Mouse (Mus musculus) B cell, adult 2 months (primary cell): Measurements from ENCODE around the gene Cenpu.

ENCODE experiments used
- DNase-seq, 2 experiments: peaks; one replicate each; pipeline ENCODE4 v3.0.0; 2022

Cenpu gene

GRCm38 (mm10) chr8:46551615-46552440 is at the start of gene Cenpu:
TSS of gene Cenpu (plus strand) at chr8:46552028.
- DNase-seq, result peak; percentile 99

DNA sequence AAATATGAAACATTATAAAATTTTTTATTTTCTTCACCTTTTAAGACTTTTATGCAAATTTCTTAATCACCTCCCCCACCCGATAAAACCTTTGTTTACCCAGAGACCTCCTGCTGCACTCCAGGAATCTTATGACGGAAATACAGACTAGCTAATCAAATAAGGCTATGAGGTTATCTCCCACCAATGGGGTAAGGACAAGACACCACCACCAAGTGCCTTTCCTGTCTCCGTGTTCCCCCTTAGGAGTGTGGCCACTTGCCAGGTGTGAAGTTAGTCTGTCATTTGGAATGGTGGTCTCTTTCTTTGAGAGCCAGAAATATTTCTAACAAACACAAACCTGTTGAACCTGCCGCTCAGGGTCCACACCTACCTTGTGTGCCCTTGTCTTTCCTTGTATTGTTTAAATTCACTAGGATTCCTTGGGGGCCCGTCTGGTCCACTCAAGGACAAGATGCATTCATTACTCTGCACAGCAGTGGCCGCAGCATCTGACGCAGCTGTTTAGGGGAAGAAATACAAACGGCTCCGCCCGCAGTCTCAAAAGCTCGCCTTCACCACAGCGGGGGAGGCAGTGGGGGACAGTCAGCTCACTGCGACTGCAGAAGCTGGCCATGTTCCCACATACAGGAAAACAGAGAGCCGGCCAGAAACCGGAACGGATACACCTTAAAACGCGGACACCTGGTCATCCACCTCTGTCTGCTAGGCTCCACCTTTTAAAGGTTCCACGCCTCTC is 49.3 kb upstream of the Cenpu start:
- DNase-seq, result no peak

GRCm38 (mm10) chr8:46503072-46503695 is 48.6 kb upstream of the Cenpu start:
- DNase-seq, result no peak

GRCm38 (mm10) chr8:46504196-46504595 is 47.6 kb upstream of the Cenpu start:
- no peak for DNase-seq

GRCm38 (mm10) chr8:46508488-46509395 is 43.1 kb upstream of the Cenpu start:
- peak; percentile 28 to 31 for DNase-seq

DNA sequence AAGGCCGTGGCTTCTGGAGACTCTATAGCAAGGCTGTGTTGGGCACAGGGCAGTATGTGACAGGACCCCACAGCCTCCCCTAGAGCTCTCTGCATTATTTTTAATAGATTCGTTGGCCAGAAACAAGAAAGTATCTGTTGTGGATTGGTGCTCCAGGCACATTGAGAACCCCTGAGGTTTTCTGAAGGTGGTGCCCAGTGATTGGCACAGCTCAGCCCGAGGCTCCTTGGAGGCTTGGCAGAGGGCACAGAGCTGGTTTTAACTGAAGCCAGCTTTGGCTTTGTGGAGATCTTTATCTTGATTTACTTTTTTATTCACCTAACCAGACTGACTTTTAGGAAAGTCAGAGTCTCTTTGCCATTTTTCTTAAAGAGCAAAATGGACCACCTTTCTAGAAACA is 42.4 kb upstream of the Cenpu start:
- no peak for DNase-seq

GRCm38 (mm10) chr8:46511336-46511735 is 40.5 kb upstream of the Cenpu start:
- peak; percentile 35 to 45 for DNase-seq

GRCm38 (mm10) chr8:46512538-46512937 is 39.3 kb upstream of the Cenpu start:
- no peak for DNase-seq

DNA sequence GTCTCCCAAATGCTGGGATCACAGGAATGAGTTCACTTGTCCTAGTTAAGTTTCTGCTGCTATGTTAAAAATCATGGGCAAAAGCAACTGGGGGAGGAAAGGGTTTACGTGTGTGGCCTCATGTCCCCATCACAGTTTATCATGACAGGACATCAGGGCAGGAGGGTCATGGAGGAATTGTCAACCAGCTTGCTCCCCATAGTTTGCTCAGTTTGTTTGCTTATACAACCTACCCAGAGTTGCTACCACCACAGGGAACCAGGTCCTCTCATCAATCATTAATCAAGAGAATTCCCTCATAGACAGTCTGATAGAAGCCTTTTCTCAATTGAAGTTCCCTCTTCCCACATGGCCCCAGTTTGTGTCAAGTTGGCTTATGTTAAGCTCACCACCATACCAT is 37.8 kb upstream of the Cenpu start:
- DNase-seq, result no peak

DNA sequence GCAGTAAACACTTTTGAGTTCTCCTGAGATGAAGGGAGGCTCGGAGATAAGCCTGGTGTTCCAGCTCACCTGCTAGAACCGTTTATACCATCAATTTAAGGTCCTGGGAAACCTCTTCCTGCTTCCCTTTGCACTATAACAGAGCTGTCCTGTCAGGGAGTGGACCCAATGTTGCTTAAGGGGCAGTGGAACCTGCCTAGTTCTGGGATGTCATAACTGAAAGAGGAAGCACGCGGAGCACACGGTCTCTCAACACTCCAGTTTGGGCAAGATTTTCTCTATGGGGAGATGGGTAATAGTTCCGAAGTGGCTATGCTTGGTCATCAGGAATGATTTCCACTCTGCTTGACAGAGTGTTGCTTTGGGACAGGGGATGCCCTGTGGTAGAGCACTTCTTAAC is 31.2 kb upstream of the Cenpu start:
- no peak for DNase-seq

DNA sequence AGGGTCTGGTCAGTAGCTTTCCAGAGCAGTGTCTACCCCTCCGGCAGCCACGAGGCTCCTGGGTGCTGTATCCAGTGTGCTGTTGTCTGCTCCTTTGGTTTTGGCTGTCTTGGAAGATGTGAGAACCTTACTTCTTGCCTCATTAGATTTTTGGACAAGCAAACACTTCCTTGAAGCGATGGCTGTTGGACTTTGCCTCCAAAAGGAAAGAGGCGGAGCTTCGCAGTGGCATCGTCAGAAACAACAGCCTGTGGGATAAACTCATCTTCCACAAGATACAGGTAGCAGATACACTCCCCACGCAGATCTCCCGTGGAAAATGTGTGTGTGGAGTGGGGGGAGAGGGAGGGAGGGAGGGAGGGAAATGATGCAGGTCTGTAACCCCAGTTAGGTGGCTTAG is 25.7 kb upstream of the Cenpu start:
- no peak for DNase-seq

DNA sequence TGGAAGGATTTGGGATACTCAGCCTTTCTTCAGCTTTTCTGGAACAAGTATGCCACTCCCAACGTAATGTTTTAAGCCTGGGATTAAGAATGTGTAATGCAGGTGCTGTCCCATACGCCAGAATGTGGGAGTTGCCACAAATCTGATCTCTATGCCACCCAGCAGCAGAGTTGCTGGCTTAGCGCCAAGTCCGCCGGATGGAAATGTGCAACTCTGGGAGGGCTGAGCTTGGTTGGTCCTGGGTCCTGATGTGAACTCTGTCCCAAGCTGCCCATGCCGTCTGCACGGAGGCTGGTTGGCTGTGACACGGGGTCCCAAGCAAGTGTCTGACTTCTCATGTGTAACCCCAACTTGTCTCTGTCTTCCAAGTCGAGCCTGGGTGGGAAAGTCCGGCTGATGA is 25.0 kb upstream of the Cenpu start:
- DNase-seq, result no peak

DNA sequence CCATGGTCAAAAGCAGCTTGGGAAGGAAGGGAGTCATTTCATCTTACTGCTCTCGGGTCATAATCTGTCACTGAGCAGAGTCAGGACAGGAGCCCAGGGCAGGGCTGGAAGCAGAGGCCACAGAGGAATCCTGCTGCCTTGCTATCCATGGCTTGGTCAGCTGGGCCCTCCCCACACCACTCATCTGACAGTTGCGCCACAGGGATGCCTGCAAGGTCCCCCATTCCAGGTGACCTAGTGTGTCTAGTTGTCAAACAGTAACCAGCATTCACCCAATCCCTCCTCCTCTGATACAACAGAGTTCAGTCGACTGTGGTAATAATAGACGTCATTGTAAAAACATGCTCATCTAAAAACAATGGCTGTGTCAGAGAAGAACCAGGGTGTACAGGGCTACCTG is 22.3 kb upstream of the Cenpu start:
- no peak for DNase-seq

DNA sequence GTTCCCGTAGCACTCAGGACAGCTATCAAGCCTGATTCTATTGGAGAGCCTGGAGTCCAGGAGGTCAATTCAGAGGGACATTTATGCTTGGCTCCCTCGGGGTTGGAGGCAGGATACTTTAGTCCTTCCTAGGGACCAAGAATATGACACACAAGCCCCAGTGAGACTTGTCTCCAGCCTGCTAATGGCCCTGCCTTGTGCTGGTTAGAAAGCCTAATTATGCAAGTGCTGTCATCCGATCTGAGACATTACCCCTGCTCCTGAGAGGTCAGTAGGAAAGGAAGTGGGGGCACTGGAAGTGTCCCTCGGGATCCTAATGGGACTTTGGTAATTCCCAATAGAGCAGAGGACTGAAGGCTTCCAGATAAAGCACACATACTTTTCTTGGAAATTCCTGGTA is 21.3 kb upstream of the Cenpu start:
- DNase-seq, result no peak

- DNase-seq, result no peak
These were observed 17.9 kb upstream of the Cenpu start for GRCm38 (mm10) chr8:46533926-46534325.

GRCm38 (mm10) chr8:46539701-46540100 is 12.1 kb upstream of the Cenpu start:
- DNase-seq, result no peak

DNA sequence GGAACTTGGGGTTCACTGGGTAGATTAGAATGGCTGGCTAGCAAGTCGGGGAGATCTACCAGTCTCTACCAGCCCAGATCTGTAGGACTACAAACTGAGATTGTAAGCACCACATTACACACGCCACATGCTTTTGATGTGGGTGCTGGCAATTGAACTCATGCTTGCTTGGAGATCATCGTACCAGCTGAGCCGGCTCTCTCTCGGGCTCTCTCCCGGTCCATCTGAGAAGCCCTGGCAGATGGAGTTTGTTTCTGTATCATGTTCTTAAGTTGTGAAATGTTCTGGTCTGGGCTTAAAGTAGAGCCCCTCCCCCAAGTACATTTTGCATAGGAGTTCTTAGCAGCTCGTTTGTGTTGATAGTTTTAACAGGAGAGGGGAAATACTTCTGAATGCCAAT is 8.6 kb upstream of the Cenpu start:
- DNase-seq, result no peak

DNA sequence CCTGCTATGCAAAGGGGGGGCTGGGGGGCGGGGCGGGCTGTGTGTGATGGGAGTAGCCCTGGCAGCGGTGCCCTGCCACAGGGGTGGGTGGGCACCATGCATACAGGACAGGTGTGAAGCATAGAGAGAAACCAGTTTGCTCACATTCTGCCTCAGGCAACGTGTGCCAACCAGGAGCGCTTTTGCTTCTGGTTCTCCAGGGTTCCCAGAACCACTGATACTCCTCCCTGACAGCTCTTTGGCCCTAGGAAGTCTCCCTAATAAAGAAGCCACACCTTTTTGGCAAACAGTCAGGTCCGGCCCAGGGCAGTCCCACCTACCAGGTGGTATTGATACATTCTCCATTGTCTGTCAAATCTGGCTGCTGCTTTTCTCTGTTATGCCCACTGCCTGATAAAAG is 8.2 kb upstream of the Cenpu start:
- DNase-seq, result no peak

DNA sequence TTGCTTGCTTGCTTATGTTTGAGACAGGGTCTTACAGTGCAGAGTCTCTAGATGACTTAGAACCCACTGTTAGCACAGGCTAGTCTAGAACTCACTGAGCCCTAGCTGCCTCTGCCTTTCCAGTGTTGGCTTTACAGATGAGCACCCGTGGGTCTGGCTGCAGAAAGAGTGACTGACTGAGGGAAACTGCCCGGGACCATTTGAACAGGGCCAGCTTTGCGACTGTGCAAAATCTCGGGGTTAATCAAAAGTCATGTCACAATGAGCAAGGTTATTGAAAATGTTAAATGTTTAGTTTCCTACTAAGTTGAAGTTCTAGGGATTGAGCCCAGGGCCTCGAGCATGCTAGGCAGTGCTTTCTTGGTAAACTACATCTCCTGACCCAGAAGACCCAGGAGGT is 6.0 kb upstream of the Cenpu start:
- no peak for DNase-seq

- no peak for DNase-seq
These were observed 5.2 kb upstream of the Cenpu start for GRCm38 (mm10) chr8:46546431-46547176.

GRCm38 (mm10) chr8:46547245-46547644 is 4.6 kb upstream of the Cenpu start:
- DNase-seq, result peak; percentile 33 to 46

DNA sequence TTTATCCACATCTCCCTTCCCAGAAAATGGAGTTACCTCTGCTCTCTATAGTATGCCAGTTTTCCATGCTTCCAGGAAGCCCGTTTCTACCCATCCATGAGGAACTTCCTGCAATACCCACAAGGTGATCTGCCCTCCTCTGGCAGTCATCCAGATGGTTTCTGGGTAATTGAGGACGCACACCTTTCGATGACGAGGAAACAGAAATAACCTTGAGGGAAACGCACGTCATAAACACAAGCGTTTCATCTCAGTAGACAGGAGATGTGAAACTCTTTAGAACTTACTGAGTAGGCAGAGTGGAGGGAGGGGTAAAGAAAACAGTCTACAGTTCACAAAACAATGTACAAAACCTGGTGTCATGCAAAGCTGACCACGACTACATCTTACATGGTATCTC is 1.8 kb upstream of the Cenpu start:
- peak; percentile 26 to 39 for DNase-seq
